Mouse (Mus musculus): Measurements from ENCODE around the gene Mastl. TPM values are rescaled to one million over a fixed set of nuclear protein-coding genes. Genes with fewer than 3 reads are reported as not detected.

Mastl gene
- polyA plus RNA-seq, 1 experiment, result 0.25 TPM

DNA sequence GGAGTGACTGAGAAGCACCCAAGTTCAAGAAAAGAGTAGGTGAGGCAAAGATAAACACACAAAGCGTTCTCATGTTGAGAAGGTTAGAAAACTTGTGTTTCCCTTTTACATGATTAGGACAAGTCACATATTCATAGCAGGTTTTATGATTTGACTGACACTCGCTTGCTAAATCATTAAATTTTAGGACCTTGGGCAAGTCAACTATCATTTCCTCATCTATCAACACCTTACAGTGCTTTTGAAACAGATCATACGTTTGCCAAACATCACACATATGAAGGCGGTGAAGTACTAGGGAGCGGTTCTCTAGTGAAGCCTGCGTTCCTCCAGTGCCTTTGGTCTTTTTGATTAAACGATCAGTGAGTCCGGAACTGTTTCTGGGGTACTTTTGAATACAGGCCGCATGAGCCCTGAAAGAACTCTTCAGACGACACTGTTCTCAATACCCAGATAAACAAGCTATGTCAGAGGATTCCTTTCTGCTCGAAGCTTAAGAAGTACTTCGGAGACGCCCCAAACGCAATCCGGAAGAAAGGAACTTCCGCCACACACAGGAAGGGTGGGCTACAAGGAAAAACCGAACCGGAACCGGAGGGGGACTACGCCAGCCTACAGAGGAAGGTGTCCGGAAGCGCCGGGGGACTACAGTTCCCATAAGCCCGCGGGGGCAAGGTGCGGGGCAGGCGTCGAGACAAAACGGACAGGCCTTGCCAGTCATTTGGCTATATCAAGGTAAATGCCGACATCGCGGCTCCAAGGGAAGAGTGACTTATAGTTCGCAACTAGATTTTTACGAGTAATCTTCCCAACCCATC, 88.1 kb downstream of the Mastl start, which contains the start of gene Acbd5:
Acbd5 (plus strand) TSS at position 616 of the 818 bp plus-strand sequence.
- Histone ChIP-seq H3K4me1 (ENCODE audit: control insufficient read depth, insufficient read depth, insufficient read length) (no peaks in the 10 kb centered on the region), H3K27me3 (ENCODE audit: control insufficient read depth, insufficient read depth, low read length) (no peaks in the 10 kb centered on the region), H3K4me3 (ENCODE audit: extremely low read depth, insufficient read depth, insufficient read length) (peak within 1 kb of the TSS; percentile 63), H3K36me3 (ENCODE audit: control insufficient read depth, insufficient read depth, low read length) (no peaks in the 10 kb centered on the region), H3K27ac (ENCODE audit: insufficient read depth, low read length) (peak within 1 kb of the TSS; percentile 91)
- 3% methylated on average over 34 of the region's 34 CpGs for WGBS
- TF ChIP-seq POLR2A (IDR thresholded peaks at IDR 0.05; ENCODE audit: low read depth, low read length), result peak; percentile 83
- TF ChIP-seq CTCF (IDR thresholded peaks at IDR 0.05; ENCODE audit: extremely low read depth, insufficient read depth, insufficient read length, insufficient replicate concordance), result no peak
- DNase-seq (ENCODE audit: low read depth in 1 of 2, low spot score in 2 of 2), result peak; percentile 95 to 96

Other genes starting within 250 kb of the Mastl start
- 63.0 and 67.8 TPM in 2 replicates for gene Abi1, start 115.8 kb downstream of the Mastl start, polyA plus RNA-seq (2012; rRNA removed)
- gene Acbd5, start 87.9 kb downstream of the Mastl start, polyA plus RNA-seq (2012; rRNA removed), result 7.5 and 7.8 TPM in 2 replicates
- gene Yme1l1, start 345 bp upstream of the Mastl start, polyA plus RNA-seq (2012; rRNA removed), result 1.8 and 2.2 TPM in 2 replicates
- gene 4931423N10Rik, start 51.5 kb upstream of the Mastl start, polyA plus RNA-seq (2012; rRNA removed), result not detected in 2 replicates
- not detected in 2 replicates for gene Nxph2, start 165.2 kb upstream of the Mastl start, polyA plus RNA-seq (2012; rRNA removed)